Mouse (Mus musculus): ENCODE measurements around the gene Gm20422.
A peak's percentile ranks its signal among the peaks of the same experiment; 100 is the strongest.

Gm20422 gene

GRCm38 (mm10) chr8:69774503-69775148 is at the start of gene Gm20422:
Gene Gm20422 (minus strand): TSS chr8:69774886.
- peak; percentile 84 for DNase-seq (ENCODE audit: low spot score in 2 of 2)

DNA sequence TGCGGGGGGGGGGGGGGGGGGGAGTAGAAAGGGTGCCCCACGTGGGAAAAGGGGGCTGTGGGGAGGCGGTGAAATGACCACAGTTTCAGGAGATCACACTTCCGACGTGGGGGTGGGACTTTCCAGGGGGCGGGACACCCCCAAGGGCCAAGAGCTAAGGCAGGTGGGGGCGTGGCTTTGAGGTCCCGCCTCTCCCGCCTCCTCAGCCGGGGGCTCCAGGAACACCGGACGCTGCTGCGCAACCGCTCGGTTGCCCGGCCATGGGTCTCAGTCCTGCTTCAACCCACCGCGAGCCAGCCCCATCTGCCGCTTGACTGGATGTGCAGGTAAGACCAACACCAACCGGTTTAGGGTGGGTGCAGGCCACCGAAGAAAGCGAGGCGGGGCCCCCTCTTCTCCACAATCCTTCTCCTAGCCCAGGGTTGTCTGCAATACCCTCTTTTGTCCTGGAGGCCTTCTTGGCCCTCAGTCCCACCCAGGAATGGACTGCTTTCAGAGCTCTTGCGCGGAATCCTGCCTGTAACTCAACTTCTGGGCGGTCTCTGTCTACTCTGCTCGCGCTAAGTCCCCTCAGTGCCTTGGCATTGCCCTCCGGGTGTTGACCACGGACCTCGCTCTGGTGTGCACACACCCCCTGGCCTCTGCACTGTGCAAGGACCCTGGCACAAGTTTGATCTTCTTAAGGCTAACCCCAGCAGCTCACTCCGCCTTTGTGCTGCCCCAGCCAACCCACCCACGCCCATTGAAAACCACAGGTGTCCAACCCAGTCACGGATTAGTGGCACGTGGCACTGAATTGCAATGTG is 47.9 kb upstream of the Gm20422 start, which contains the start of gene Lpar2:
Gene Lpar2 (plus strand): TSS at position 44 of the 806 bp plus-strand sequence.
- DNase-seq (ENCODE audit: low spot score in 2 of 2) = peak in 1 of 2 experiments; percentile 56

GRCm38 (mm10) chr8:69821971-69822385 is 47.3 kb upstream of the Gm20422 start:
- DNase-seq (ENCODE audit: low spot score in 2 of 2) = peak in 1 of 2 experiments; percentile 35

DNA sequence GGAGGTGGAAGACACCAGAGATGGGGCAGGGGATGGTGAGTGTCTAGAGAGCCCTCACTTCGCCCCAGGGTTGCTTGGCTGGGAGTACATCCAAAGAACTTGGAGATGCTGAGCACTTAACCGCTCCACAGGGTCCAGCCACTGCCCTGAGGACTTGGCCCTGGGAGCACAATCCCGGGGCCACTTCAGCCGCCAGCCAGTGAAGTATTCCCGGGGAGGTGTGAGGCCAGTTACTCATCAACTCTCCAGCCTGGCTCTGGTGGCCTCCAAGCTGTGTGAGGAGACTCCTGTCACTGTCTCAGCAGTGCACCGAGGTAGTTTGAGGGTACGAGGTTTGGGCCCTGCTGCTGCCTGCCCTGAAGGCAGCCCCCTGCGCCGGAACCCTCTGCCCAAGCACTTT is 45.8 kb upstream of the Gm20422 start:
- no peak for DNase-seq (ENCODE audit: low spot score in 2 of 2)

GRCm38 (mm10) chr8:69815396-69815795 is 40.7 kb upstream of the Gm20422 start:
- no peak for DNase-seq (ENCODE audit: low spot score in 2 of 2)

DNA sequence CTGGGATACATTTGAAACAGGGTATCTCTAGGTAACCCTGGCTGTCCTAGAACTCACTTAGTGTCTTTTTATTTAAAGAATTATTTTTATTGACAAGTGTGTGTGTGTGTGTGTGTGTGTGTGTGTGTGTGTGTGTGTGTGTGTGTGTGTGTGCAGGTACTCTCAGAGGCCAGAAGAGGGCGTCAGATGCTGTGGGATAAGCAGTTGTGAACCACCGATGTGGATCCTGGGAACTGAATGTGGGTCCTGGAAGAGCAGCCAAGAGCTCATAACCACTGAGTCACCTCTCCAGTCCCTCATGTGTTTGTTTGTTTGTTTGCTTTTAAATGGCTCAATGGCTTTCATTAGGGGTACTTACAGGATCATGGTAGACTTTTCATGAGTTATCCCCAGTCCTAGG is 40.2 kb upstream of the Gm20422 start:
- no peak for DNase-seq (ENCODE audit: low spot score in 2 of 2)

GRCm38 (mm10) chr8:69809820-69810219 is 35.1 kb upstream of the Gm20422 start:
- no peak for DNase-seq (ENCODE audit: low spot score in 2 of 2)

DNA sequence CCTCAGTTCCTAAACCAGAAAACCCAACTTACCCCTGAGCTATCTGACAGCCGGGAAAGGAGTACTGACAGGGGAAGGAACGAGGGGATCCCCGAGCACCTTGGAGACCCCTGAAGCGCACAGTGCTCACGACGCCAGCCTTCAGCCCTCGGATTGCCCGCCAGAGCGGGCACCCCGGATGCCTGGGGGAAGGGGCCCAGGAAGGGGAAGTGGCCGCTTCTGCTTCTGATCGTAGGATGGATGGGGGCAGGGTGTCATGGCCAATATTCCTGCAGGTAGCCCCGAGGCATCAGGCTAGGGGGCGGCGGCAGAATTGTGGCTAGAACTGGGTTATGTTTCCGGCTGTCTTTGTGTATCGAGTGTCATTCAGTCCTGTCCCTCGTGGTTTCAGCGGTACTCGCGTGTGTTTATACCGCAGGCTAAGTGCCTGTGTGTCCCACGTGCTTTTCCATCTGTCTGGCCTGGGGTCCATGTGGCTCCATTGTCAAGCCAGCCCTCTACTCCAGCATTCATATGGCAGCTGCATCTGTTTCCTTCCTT is 34.2 kb upstream of the Gm20422 start:
- no peak for DNase-seq (ENCODE audit: low spot score in 2 of 2)

- DNase-seq (ENCODE audit: low spot score in 2 of 2) = peak; percentile 64 to 85
Observed at GRCm38 (mm10) chr8:69808094-69808863, 33.6 kb upstream of the Gm20422 start, which contains the start of gene Gmip. Gene Gmip (plus strand): TSS chr8:69808679.

DNA sequence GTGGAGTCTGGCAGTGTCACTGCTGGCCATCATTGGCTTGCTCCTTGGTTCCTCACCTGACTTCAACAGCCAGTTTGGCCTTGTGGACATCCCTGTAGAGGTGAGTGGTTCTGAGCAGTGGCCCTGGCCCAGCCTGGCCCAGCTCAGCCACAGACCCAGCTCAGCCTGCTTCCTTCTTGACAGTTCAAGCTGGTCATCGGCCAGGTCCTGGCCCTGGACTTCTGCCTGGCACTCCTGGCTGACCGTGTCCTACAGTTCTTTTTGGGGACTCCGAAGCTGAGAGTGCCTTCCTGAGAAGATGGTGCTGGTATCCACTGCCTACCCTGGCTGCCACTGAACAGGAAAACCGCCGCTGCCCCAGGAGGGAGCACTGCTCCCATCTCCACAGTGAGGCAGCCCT is 32.5 kb upstream of the Gm20422 start:
- peak in 1 of 2 experiments; percentile 54 for DNase-seq (ENCODE audit: low spot score in 2 of 2)

GRCm38 (mm10) chr8:69805491-69805890 is 30.8 kb upstream of the Gm20422 start:
- DNase-seq (ENCODE audit: low spot score in 2 of 2) = peak in 1 of 2 experiments; percentile 55

DNA sequence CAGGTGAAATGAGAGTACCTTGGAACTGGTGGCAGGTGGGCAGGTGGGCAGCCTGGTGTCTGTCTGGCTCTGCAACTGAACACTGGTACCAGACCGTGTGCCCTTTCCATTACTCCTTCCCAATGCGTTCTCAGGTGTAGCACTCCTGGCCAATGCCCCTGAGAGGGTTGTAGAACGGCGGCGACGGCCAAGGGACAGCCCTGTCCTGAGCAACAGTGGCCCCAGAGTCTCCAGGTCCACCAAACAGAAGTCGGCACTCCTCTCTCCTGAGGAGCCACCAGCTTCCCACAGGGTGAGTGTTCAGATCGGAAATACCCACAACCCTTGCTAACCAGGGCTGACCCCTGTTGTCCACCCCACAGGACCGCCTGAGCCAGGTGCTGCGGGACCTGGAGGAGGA is 30.4 kb upstream of the Gm20422 start:
- DNase-seq (ENCODE audit: low spot score in 2 of 2) = peak in 1 of 2 experiments; percentile 58

DNA sequence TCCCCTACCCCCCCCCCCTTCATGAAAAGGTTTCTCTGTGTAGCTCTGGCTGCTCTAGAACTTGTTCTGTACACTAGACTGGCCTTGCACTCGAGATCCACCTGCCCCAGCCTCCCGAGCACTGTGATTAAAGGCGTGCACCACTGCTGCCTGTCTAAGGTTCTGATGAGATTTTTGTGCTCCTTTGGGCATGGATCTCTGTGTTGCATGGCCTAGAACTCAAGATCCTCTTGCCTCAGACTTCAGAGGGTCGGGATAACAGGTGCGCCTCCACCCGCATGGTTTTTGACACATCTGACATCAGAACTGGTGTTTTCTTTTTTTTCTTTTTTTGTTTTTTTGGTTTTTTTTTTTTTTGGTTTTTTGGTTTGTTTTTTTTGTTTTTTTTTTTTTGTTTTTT is 29.9 kb upstream of the Gm20422 start:
- no peak for DNase-seq (ENCODE audit: low spot score in 2 of 2)

DNA sequence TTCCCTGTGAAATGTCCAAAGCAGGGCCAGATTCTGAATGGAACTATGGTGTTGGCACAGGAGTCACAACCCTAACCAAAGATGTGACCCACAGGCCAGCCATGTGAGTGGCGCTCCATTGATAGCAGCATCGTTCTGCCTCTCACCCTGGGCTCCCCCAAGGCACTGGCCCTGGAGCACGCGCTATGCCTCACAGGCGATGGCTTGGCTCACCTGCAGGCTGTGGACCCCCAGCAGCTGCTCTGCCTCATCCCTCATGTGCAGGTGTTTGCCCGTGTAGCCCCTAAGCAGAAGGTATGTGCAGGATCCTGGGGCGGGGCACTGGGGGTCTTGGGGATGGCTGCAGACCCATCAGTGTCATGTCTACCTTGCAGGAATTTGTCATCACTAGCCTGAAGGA is 28.7 kb upstream of the Gm20422 start:
- peak; percentile 13 to 54 for DNase-seq (ENCODE audit: low spot score in 2 of 2)

- peak in 1 of 2 experiments; percentile 51 for DNase-seq (ENCODE audit: low spot score in 2 of 2)
Observed at GRCm38 (mm10) chr8:69802216-69802615, 27.5 kb upstream of the Gm20422 start.

- peak; percentile 10 to 29 for DNase-seq (ENCODE audit: low spot score in 2 of 2)
Observed at GRCm38 (mm10) chr8:69801796-69802195, 27.1 kb upstream of the Gm20422 start.

- peak; percentile 14 to 57 for DNase-seq (ENCODE audit: low spot score in 2 of 2)
Observed at GRCm38 (mm10) chr8:69799946-69800345, 25.3 kb upstream of the Gm20422 start.

- DNase-seq (ENCODE audit: low spot score in 2 of 2) = peak; percentile 17 to 54
Observed at GRCm38 (mm10) chr8:69799261-69799660, 24.6 kb upstream of the Gm20422 start.

DNA sequence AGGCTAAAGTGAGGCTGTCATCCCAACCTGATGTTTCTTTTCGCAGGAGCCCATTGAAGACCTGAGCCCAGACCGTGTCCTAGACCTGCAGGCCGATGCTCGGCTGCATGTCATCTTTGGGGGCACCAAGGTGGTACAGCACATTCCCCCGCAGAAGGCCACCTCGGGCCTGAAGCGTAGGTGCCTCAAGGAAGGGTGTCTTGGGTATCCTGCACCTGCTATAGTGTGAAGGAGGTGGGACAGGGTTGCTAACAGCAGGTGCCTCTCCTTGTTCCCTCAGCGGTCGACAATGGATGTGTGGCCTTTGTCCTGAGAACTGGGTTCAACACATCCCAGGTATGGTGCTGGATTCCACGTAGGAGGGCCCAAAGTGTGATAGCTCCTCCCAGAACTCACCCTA is 23.0 kb upstream of the Gm20422 start:
- DNase-seq (ENCODE audit: low spot score in 2 of 2) = peak in 1 of 2 experiments; percentile 56

DNA sequence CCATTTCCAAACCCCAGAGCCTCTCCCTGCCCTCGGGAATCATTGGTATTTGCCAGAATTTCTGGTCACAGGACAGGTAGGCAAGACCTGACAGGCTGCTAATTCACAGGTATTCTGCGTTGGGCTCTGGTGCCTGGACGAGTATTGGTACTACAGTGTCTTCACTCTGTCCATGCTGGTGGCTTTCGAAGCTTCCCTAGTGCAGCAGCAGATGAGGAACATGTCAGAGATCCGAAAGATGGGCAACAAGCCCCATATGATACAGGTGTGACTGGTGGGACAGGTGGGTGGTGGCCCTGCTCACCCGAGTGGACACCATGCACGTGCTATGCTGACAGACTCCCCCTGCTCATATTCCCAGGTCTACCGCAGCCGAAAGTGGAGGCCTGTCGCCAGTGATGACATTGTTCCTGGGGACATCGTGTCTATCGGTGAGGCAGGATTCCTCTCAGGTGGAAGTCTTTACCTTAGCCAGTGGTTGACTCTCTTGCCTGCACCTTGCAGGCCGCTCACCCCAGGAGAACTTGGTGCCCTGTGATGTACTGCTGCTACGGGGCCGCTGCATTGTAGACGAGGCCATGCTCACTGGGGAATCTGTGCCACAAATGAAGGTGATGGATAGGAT is 22.1 kb upstream of the Gm20422 start:
- peak; percentile 16 to 52 for DNase-seq (ENCODE audit: low spot score in 2 of 2)

- DNase-seq (ENCODE audit: low spot score in 2 of 2) = peak; percentile 5 to 42
Observed at GRCm38 (mm10) chr8:69794901-69795300, 20.2 kb upstream of the Gm20422 start.

Data from urinary bladder, postnatal 4 days (tissue).